14 mouse cellular contexts compared by ENCODE assay signal in the genomic region with DNA sequence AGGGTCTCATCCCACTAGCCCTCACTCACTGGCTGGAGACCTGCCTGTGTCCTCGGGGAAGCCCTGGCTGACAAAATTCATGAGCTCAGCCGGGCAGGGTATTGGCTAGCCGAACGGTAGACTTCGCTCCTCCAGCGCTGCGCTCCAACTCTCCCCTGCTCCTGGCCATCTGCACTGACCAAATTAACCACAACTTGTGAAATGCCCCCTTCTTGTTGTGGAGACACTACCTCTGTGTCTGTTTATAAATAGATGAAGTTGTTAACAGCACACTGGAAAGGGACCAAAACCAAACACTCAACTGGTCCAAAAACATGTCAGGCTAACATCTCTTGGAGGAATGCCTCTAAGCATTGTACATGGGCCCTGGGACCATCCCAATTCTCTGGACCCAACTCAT. TPM values are rescaled to one million over a fixed set of nuclear protein-coding genes. Genes with fewer than 3 reads are reported as not detected.
DNase-seq lines count a peak whose midpoint lies in the region; ATAC-seq and TF ChIP-seq lines count a peak whose summit lies in the region.
"Had no signal": no experiment of that assay in that cellular context is flagged by ENCODE, and none has a peak within 500 bp of the region (broad histone marks: within the 10 kb centered on the region; RNA-seq: fewer than 3 reads in every experiment).

No protein-coding gene starts in this region.

- peaks cover 61% of the 10 kb centered on the region for H3K36me3 ChIP-seq in hindbrain, embryonic 10.5 days
- peaks cover 5% of the 10 kb centered on the region for H3K36me3 ChIP-seq in hindbrain, embryonic 12.5 days
- H3K36me3 ChIP-seq in hindbrain, postnatal 0 days (ENCODE audit: insufficient read depth, low read length): no peaks in the 10 kb centered on the region

- no peaks in the 10 kb centered on the region for H3K9me3 ChIP-seq in hindbrain, embryonic 10.5 days
- no peaks in the 10 kb centered on the region for H3K9me3 ChIP-seq in hindbrain, embryonic 12.5 days (replicated peaks)
- no peaks in the 10 kb centered on the region for H3K9me3 ChIP-seq in hindbrain, postnatal 0 days (ENCODE audit: low read length)
- H3K9me3 ChIP-seq: heart, embryonic 15.5 days had no signal

- TF ChIP-seq CTCF in hindbrain, postnatal 0 days (IDR thresholded peaks at IDR 0.05; ENCODE audit: low read depth): no peak

- ATAC-seq in hindbrain, embryonic 12.5 days (ENCODE audit: low FRiP score): no peak
- ATAC-seq in hindbrain, postnatal 0 days: peak; percentile 63
- ATAC-seq: intestine, embryonic 16.5 days had no signal

- no peak overlapping the region for H3K9ac ChIP-seq in hindbrain, embryonic 12.5 days
- no peak overlapping the region for H3K9ac ChIP-seq in hindbrain, postnatal 0 days (replicated peaks; ENCODE audit: low read length)
- H3K9ac ChIP-seq: heart, embryonic 15.5 days; liver, embryonic 14.5 days had no signal

- whole genome bisulfite sequencing in hindbrain, embryonic 10.5 days: 75% methylated on average over 7 of the region's 7 CpGs
- WGBS in hindbrain, embryonic 12.5 days: 61% methylated on average over 7 of the region's 7 CpGs
- 23% methylated on average over 7 of the region's 7 CpGs for WGBS in hindbrain, postnatal 0 days

- H3K4me3 ChIP-seq in hindbrain, embryonic 10.5 days: no peak overlapping the region; the same call in 1 of the 2 replicates
- H3K4me3 ChIP-seq in hindbrain, embryonic 12.5 days: no peak overlapping the region
- no peak overlapping the region for H3K4me3 ChIP-seq in hindbrain, postnatal 0 days (ENCODE audit: low read length)
- H3K4me3 ChIP-seq: heart, embryonic 15.5 days had no signal

- H3K27me3 ChIP-seq in hindbrain, embryonic 10.5 days (ENCODE audit: insufficient read depth, poor library complexity, severe bottlenecking): no peaks in the 10 kb centered on the region
- no peaks in the 10 kb centered on the region for H3K27me3 ChIP-seq in hindbrain, embryonic 12.5 days
- no peaks in the 10 kb centered on the region for H3K27me3 ChIP-seq in hindbrain, postnatal 0 days (ENCODE audit: insufficient read depth, low read length)
- H3K27me3 ChIP-seq: heart, embryonic 15.5 days had no signal

- no peak overlapping the region for H3K4me2 ChIP-seq in hindbrain, embryonic 12.5 days (replicated peaks)
- H3K4me2 ChIP-seq in hindbrain, postnatal 0 days (ENCODE audit: low read depth, low read length): no peak overlapping the region
- H3K4me2 ChIP-seq: heart, embryonic 15.5 days had no signal

- H3K4me1 ChIP-seq in hindbrain, embryonic 10.5 days (replicated peaks): peaks cover 78% of the 10 kb centered on the region
- peaks cover 62% of the 10 kb centered on the region for H3K4me1 ChIP-seq in hindbrain, embryonic 12.5 days
- peaks cover 20% of the 10 kb centered on the region for H3K4me1 ChIP-seq in hindbrain, postnatal 0 days (ENCODE audit: insufficient read depth, low read length)

- H3K27ac ChIP-seq in hindbrain, embryonic 10.5 days: peak overlapping the region; percentile 89
- no peak overlapping the region for H3K27ac ChIP-seq in hindbrain, embryonic 12.5 days
- H3K27ac ChIP-seq in hindbrain, postnatal 0 days: no peak overlapping the region
- H3K27ac ChIP-seq: heart, embryonic 15.5 days; liver, embryonic 14.5 days had no signal

- no peak for DNase-seq in hindbrain, embryonic 10.5 days (ENCODE audit: low spot score)
- peak; percentile 84 for DNase-seq in Muller cell, postnatal 12 days (ENCODE audit: inconsistent ontology term)
- peak; percentile 74 for DNase-seq in brain, adult 2 months (ENCODE audit: low read depth, low spot score)
- peak; percentile 59 for DNase-seq in hindbrain, postnatal 0 days (ENCODE audit: low spot score)
- DNase-seq in ovary, postnatal 10 days (ENCODE audit: low spot score): no peak
- DNase-seq in testis, postnatal 10 days (ENCODE audit: low spot score): no peak
- DNase-seq: heart, adult 11 months; kidney, postnatal 25 days; right cerebral cortex, postnatal 14 days; thymus, adult 18-20 months had no signal

RNA-seq across cellular contexts. Expression of a gene that starts 42.2 kb away (rescaled TPM):
- 743 and 1,096 TPM in 2 replicates for polyA plus RNA-seq in hindbrain, embryonic 10.5 days (2016; fragmentation: Nextera tagmentation; extraction: Ambion mirVana)
- polyA plus RNA-seq in hindbrain, embryonic 12.5 days (2016; fragmentation: Nextera tagmentation; extraction: Ambion mirVana): 1,280 and 1,328 TPM in 2 replicates
- total RNA-seq in hindbrain, postnatal 0 days (2014; rRNA removed): 690 and 787 TPM in 2 replicates
- polyA plus RNA-seq in hindbrain, postnatal 0 days (2015; fragmentation: Nextera tagmentation; extraction: Ambion mirVana): 1,844 and 1,981 TPM in 2 replicates

Comparison
In these comparisons a context has a peak if more than half of its experiments do, and no peak if none do; other contexts are left out.
1. DNase-seq: peak in Muller cell, postnatal 12 days (single experiment), brain, adult 2 months (single experiment) and hindbrain, postnatal 0 days (single experiment); none in hindbrain, embryonic 10.5 days (single experiment), ovary, postnatal 10 days (single experiment) and testis, postnatal 10 days (single experiment).